Mouse (Mus musculus): ENCODE data around the gene Asb15.

DNA sequence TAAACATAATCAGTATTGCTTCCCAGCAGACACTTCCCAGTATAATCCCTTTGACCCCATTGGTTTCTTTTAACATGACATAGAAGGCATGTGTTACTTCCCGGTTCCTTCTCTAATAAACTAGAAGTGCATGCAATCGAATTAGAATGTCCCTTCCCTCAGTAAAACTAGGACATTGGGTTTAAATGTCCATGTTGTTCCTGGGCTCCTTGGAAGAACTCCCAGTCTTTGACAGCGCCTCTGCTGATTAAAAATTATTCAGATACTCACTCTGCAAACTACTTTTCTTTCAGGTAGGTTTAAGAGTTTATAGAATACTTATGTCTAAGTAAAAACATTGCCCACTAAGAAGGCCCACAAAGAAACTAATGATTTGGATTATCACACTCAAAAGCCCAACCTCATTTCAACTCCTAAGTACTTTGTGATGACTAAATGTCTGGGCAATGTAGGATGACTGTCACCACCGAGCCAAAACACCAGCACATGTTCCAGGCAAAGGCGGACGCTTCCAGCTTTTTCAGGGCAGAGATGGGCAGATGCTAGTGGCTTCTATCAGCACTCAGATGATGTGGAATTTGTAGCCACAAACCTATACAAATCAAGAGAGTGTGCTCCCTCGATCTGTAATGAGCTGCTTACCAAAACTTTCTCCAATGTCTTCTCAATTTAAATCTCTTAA lies 84.3 kb downstream of the Asb15 start:
- TF ChIP-seq CTCF (IDR thresholded peaks at IDR 0.05; ENCODE audit: borderline replicate concordance, control insufficient read depth, extremely low read depth, insufficient read depth, low read length, poor library complexity) (no peak), POLR2A (IDR thresholded peaks at IDR 0.05; ENCODE audit: control insufficient read depth, extremely low read depth, insufficient read depth, low read length, poor library complexity) (no peak)
